Comparison of ENCODE assay signal across 27 mouse cellular contexts in genomic region chr5:47095703-47096102, GRCm38 (mm10).
DNase-seq lines count a peak whose midpoint lies in the region; ATAC-seq lines count a peak whose summit lies in the region.
"Had no signal": no experiment of that assay in that cellular context is flagged by ENCODE, and none has a peak within 500 bp of the region (broad histone marks: within the 10 kb centered on the region; RNA-seq: fewer than 3 reads in every experiment).

No protein-coding gene starts in this region.

- no peak overlapping the region for H3K9ac ChIP-seq in hindbrain, embryonic 14.5 days
- no peak overlapping the region for H3K9ac ChIP-seq in hindbrain, embryonic 12.5 days
- no peak overlapping the region for H3K9ac ChIP-seq in kidney, embryonic 15.5 days
- no peak overlapping the region for H3K9ac ChIP-seq in neural tube, embryonic 11.5 days (ENCODE audit: low read length)
- H3K9ac ChIP-seq in neural tube, embryonic 15.5 days (replicated peaks) = no peak overlapping the region
- H3K9ac ChIP-seq: embryonic facial prominence, embryonic 13.5 days; forebrain, embryonic 12.5 days; forebrain, embryonic 15.5 days; heart, embryonic 12.5 days; heart, embryonic 15.5 days; hindbrain, embryonic 15.5 days had no signal

- ATAC-seq in hindbrain, embryonic 14.5 days (ENCODE audit: low FRiP score) = no peak
- no peak for ATAC-seq in hindbrain, embryonic 12.5 days (ENCODE audit: low FRiP score)
- ATAC-seq in kidney, embryonic 15.5 days (replicated peaks; ENCODE audit: low FRiP score) = peak; percentile 87
- ATAC-seq in neural tube, embryonic 11.5 days (ENCODE audit: insufficient read depth, low FRiP score, low TSS enrichment) = peak; percentile 38; the same call in 1 of the 2 replicates
- no peak for ATAC-seq in neural tube, embryonic 15.5 days (ENCODE audit: low FRiP score)
- ATAC-seq: activated CD4-positive, CD25-positive, alpha-beta regulatory T cell, adult 4 months; forebrain, embryonic 15.5 days had no signal

- no peaks in the 10 kb centered on the region for H3K36me3 ChIP-seq in hindbrain, embryonic 14.5 days (replicated peaks; ENCODE audit: control insufficient read depth, insufficient read depth)
- H3K36me3 ChIP-seq in hindbrain, embryonic 12.5 days = no peaks in the 10 kb centered on the region
- no peaks in the 10 kb centered on the region for H3K36me3 ChIP-seq in kidney, embryonic 15.5 days
- H3K36me3 ChIP-seq in neural tube, embryonic 11.5 days (ENCODE audit: control insufficient read depth, insufficient read depth, low read length) = no peaks in the 10 kb centered on the region
- no peaks in the 10 kb centered on the region for H3K36me3 ChIP-seq in neural tube, embryonic 15.5 days
- H3K36me3 ChIP-seq: embryonic facial prominence, embryonic 10.5 days; embryonic facial prominence, embryonic 13.5 days; forebrain, embryonic 12.5 days; forebrain, embryonic 15.5 days; heart, embryonic 12.5 days; heart, embryonic 15.5 days; hindbrain, embryonic 10.5 days; hindbrain, embryonic 15.5 days had no signal

- H3K4me1 ChIP-seq in hindbrain, embryonic 14.5 days (replicated peaks; ENCODE audit: control insufficient read depth, insufficient read depth, low read length) = no peaks in the 10 kb centered on the region
- H3K4me1 ChIP-seq in hindbrain, embryonic 12.5 days = no peaks in the 10 kb centered on the region
- H3K4me1 ChIP-seq in kidney, embryonic 15.5 days = 0 out of 2 replicates have a peak, but pooled peaks cover 2% of the 10 kb centered on the region
- no peaks in the 10 kb centered on the region for H3K4me1 ChIP-seq in neural tube, embryonic 11.5 days (ENCODE audit: control insufficient read depth, insufficient read depth, low read length)
- no peaks in the 10 kb centered on the region for H3K4me1 ChIP-seq in neural tube, embryonic 15.5 days
- H3K4me1 ChIP-seq: embryonic facial prominence, embryonic 10.5 days; embryonic facial prominence, embryonic 13.5 days; forebrain, embryonic 12.5 days; forebrain, embryonic 15.5 days; heart, embryonic 12.5 days; heart, embryonic 15.5 days; hindbrain, embryonic 10.5 days; hindbrain, embryonic 15.5 days had no signal

- H3K4me2 ChIP-seq in hindbrain, embryonic 14.5 days (replicated peaks) = no peak overlapping the region
- H3K4me2 ChIP-seq in hindbrain, embryonic 12.5 days (replicated peaks) = no peak overlapping the region
- H3K4me2 ChIP-seq in kidney, embryonic 15.5 days = no peak overlapping the region
- no peak overlapping the region for H3K4me2 ChIP-seq in neural tube, embryonic 11.5 days (ENCODE audit: low read depth)
- no peak overlapping the region for H3K4me2 ChIP-seq in neural tube, embryonic 15.5 days
- H3K4me2 ChIP-seq: embryonic facial prominence, embryonic 13.5 days; forebrain, embryonic 12.5 days; forebrain, embryonic 15.5 days; heart, embryonic 12.5 days; heart, embryonic 15.5 days; hindbrain, embryonic 15.5 days had no signal

- DNase-seq in hindbrain, embryonic 14.5 days (ENCODE audit: low spot score) = peak; percentile 14
- DNase-seq in kidney, adult 9 months = no peak
- DNase-seq in neural tube, embryonic 11.5 days (ENCODE audit: low spot score) = no peak
- DNase-seq: adrenal gland, adult 8-10 months; adrenal gland, postnatal 25 days; cerebellum, adult 11-12 months; cerebellum, adult 8-10 months; cerebellum, postnatal 10 days; cerebellum, postnatal 36 days; embryo, embryonic 11 days; gastrocnemius, postnatal 25 days; heart, adult 18-20 months; heart, postnatal 10 days; heart, postnatal 36 days had no signal

- H3K27ac ChIP-seq in hindbrain, embryonic 14.5 days = no peak overlapping the region
- H3K27ac ChIP-seq in hindbrain, embryonic 12.5 days = no peak overlapping the region
- H3K27ac ChIP-seq in kidney, embryonic 15.5 days = no peak overlapping the region
- H3K27ac ChIP-seq in neural tube, embryonic 11.5 days (ENCODE audit: low read depth, low read length) = no peak overlapping the region
- no peak overlapping the region for H3K27ac ChIP-seq in neural tube, embryonic 15.5 days (replicated peaks)
- H3K27ac ChIP-seq: embryonic facial prominence, embryonic 10.5 days; embryonic facial prominence, embryonic 13.5 days; forebrain, embryonic 12.5 days; forebrain, embryonic 15.5 days; heart, embryonic 15.5 days; hindbrain, embryonic 10.5 days; hindbrain, embryonic 15.5 days had no signal

- H3K4me3 ChIP-seq in hindbrain, embryonic 14.5 days (replicated peaks; ENCODE audit: low read length) = no peak overlapping the region
- H3K4me3 ChIP-seq in hindbrain, embryonic 12.5 days = no peak overlapping the region
- no peak overlapping the region for H3K4me3 ChIP-seq in kidney, embryonic 15.5 days (replicated peaks)
- H3K4me3 ChIP-seq in neural tube, embryonic 11.5 days (ENCODE audit: low read depth, low read length) = no peak overlapping the region
- no peak overlapping the region for H3K4me3 ChIP-seq in neural tube, embryonic 15.5 days (replicated peaks)
- H3K4me3 ChIP-seq: embryonic facial prominence, embryonic 10.5 days; embryonic facial prominence, embryonic 13.5 days; erythroblast, embryonic 14.5 days; forebrain, embryonic 12.5 days; forebrain, embryonic 15.5 days; heart, embryonic 12.5 days; heart, embryonic 15.5 days; hindbrain, embryonic 10.5 days; hindbrain, embryonic 15.5 days had no signal

- H3K9me3 ChIP-seq in hindbrain, embryonic 14.5 days (ENCODE audit: control insufficient read depth, low read length) = no peaks in the 10 kb centered on the region
- H3K9me3 ChIP-seq in hindbrain, embryonic 12.5 days (replicated peaks) = no peaks in the 10 kb centered on the region
- H3K9me3 ChIP-seq in kidney, embryonic 15.5 days (replicated peaks) = no peaks in the 10 kb centered on the region
- H3K9me3 ChIP-seq in neural tube, embryonic 11.5 days (ENCODE audit: control insufficient read depth, low read length) = no peaks in the 10 kb centered on the region
- no peaks in the 10 kb centered on the region for H3K9me3 ChIP-seq in neural tube, embryonic 15.5 days (replicated peaks)
- H3K9me3 ChIP-seq: embryonic facial prominence, embryonic 10.5 days; embryonic facial prominence, embryonic 13.5 days; forebrain, embryonic 12.5 days; forebrain, embryonic 15.5 days; heart, embryonic 12.5 days; heart, embryonic 15.5 days; hindbrain, embryonic 10.5 days; hindbrain, embryonic 15.5 days had no signal

- H3K27me3 ChIP-seq in hindbrain, embryonic 14.5 days (ENCODE audit: control insufficient read depth, insufficient read depth, low read length) = no peaks in the 10 kb centered on the region
- H3K27me3 ChIP-seq in hindbrain, embryonic 12.5 days = no peaks in the 10 kb centered on the region
- H3K27me3 ChIP-seq in kidney, embryonic 15.5 days = peaks cover 10% of the 10 kb centered on the region
- no peaks in the 10 kb centered on the region for H3K27me3 ChIP-seq in neural tube, embryonic 11.5 days (ENCODE audit: control insufficient read depth, insufficient read depth, low read length)
- H3K27me3 ChIP-seq in neural tube, embryonic 15.5 days (replicated peaks) = no peaks in the 10 kb centered on the region
- H3K27me3 ChIP-seq: embryonic facial prominence, embryonic 13.5 days; forebrain, embryonic 12.5 days; forebrain, embryonic 15.5 days; heart, embryonic 12.5 days; heart, embryonic 15.5 days; hindbrain, embryonic 15.5 days had no signal

Comparison
In these comparisons a context has a peak if more than half of its experiments do, and no peak if none do; other contexts are left out.
1. ATAC-seq: peak in kidney, embryonic 15.5 days (single experiment) and neural tube, embryonic 11.5 days (single experiment); none in hindbrain, embryonic 14.5 days (single experiment), hindbrain, embryonic 12.5 days (single experiment) and neural tube, embryonic 15.5 days (single experiment).